In genomic region chr1:71945070-71945469, GRCm38 (mm10) we compare ENCODE assay signal across 10 mouse cellular contexts.
DNase-seq lines count a peak whose midpoint lies in the region; TF ChIP-seq lines count a peak whose summit lies in the region.
"Had no signal": no experiment of that assay in that cellular context is flagged by ENCODE, and none has a peak within 500 bp of the region (broad histone marks: within the 10 kb centered on the region; RNA-seq: fewer than 3 reads in every experiment).

No protein-coding gene starts in this region.

- no peak for TF ChIP-seq CTCF in lung, adult 2 months (IDR thresholded peaks at IDR 0.05; ENCODE audit: insufficient read depth, low read length)
- TF ChIP-seq CTCF in cerebellum, adult 2 months (IDR thresholded peaks at IDR 0.05; ENCODE audit: borderline replicate concordance, insufficient read depth, low read depth, low read length), result no peak
- TF ChIP-seq CTCF in layer of hippocampus, adult 2 months (conservative IDR thresholded peaks at IDR 0.05), result no peak

- H3K27me3 ChIP-seq in cerebellum, adult 2 months (ENCODE audit: control insufficient read depth, insufficient read depth, low read length), result no peaks in the 10 kb centered on the region
- H3K27me3 ChIP-seq: embryonic facial prominence, embryonic 15.5 days; midbrain, embryonic 12.5 days had no signal

- peaks cover 7% of the 10 kb centered on the region for H3K4me1 ChIP-seq in lung, adult 2 months (ENCODE audit: control insufficient read depth, insufficient read depth, low read length)
- no peaks in the 10 kb centered on the region for H3K4me1 ChIP-seq in cerebellum, adult 2 months (ENCODE audit: control insufficient read depth, insufficient read depth, low read length)
- H3K4me1 ChIP-seq: embryonic facial prominence, embryonic 15.5 days had no signal

- peak; percentile 32 for DNase-seq in lung, postnatal 14 days
- no peak for DNase-seq in lung, adult 2 months
- DNase-seq in cerebellum, adult 2 months, result peak; percentile 12 to 50
- DNase-seq in left cerebral cortex, postnatal 14 days (ENCODE audit: low spot score in 2 of 2), result peak; percentile 35 to 43
- peak; percentile 16 for DNase-seq in urinary bladder, postnatal 25 days (ENCODE audit: low spot score)
- DNase-seq in spleen, postnatal 36 days (ENCODE audit: low spot score in 2 of 2), result no peak
- no peak for DNase-seq in layer of hippocampus, adult 2 months (ENCODE audit: low spot score in 2 of 2)

- no peak overlapping the region for H3K4me3 ChIP-seq in lung, adult 2 months (replicated peaks; ENCODE audit: extremely low read depth, low read depth, low read length)
- H3K4me3 ChIP-seq in cerebellum, adult 2 months (replicated peaks; ENCODE audit: insufficient read depth, low read depth, low read length), result no peak overlapping the region
- H3K4me3 ChIP-seq in layer of hippocampus, adult 2 months, result no peak overlapping the region
- H3K4me3 ChIP-seq: embryonic facial prominence, embryonic 15.5 days; midbrain, embryonic 12.5 days had no signal

- TF ChIP-seq POLR2A in lung, adult 2 months (IDR thresholded peaks at IDR 0.05; ENCODE audit: borderline replicate concordance, extremely low read depth, low read depth, low read length), result no peak
- no peak for TF ChIP-seq POLR2A in cerebellum, adult 2 months (IDR thresholded peaks at IDR 0.05; ENCODE audit: borderline replicate concordance, insufficient read depth, low read length)

- no peak overlapping the region for H3K27ac ChIP-seq in cerebellum, adult 2 months (ENCODE audit: insufficient read depth, low read length)
- H3K27ac ChIP-seq in layer of hippocampus, adult 2 months, result no peak overlapping the region
- H3K27ac ChIP-seq: embryonic facial prominence, embryonic 15.5 days; hindbrain, embryonic 14.5 days; midbrain, embryonic 12.5 days had no signal

- 66% methylated on average over 6 of the region's 6 CpGs for WGBS in lung, adult 2 months
- 12% methylated on average over 6 of the region's 6 CpGs for WGBS in cerebellum, adult 2 months

- intact Hi-C loops in left cerebral cortex, postnatal 14 days (cut with DNase I), result no loop called here

Comparison
In these comparisons a context has a peak if more than half of its experiments do, and no peak if none do; other contexts are left out.
1. DNase-seq: peak in lung, postnatal 14 days (single experiment), cerebellum, adult 2 months (2 of 2), left cerebral cortex, postnatal 14 days (2 of 2) and urinary bladder, postnatal 25 days (single experiment); none in lung, adult 2 months (single experiment), spleen, postnatal 36 days (0 of 2) and layer of hippocampus, adult 2 months (0 of 2).